Mouse (Mus musculus) kidney, embryonic 15.5 days (tissue): ENCODE results near the gene Adgrd1. TPM values are rescaled to one million over a fixed set of nuclear protein-coding genes. Genes with fewer than 3 reads are reported as not detected.
A peak's percentile ranks its signal among the peaks of the same experiment; 100 is the strongest.

Source experiments
- ATAC-seq: fragments of 200-750 bp; cut with Nextera tagmentation; replicated peaks from 2 replicates; pipeline ENCODE4 v1.8.0; 2017; ENCODE audit warnings: moderate TSS enrichment; ENCODE audit not compliant: low FRiP score
- H3K27ac ChIP-seq: fragments of 300-500 bp; sonication (generic); 2 replicates; pipeline ENCODE4 v1.5.1; 2015; ENCODE audit warnings: mild to moderate bottlenecking, inconsistent platforms
- H3K27me3 ChIP-seq: fragments of 300-500 bp; sonication (generic); 2 replicates; pipeline ENCODE4 v1.6.1; 2015; ENCODE audit warnings: inconsistent platforms
- H3K36me3 ChIP-seq: fragments of 300-500 bp; sonication (generic); 2 replicates; pipeline ENCODE4 v1.6.1; 2015; ENCODE audit warnings: inconsistent platforms
- H3K4me1 ChIP-seq: fragments of 300-500 bp; sonication (generic); 2 replicates; pipeline ENCODE4 v1.6.1; 2015; ENCODE audit warnings: inconsistent platforms
- H3K4me2 ChIP-seq: fragments of 300-500 bp; sonication (generic); 2 replicates; pipeline ENCODE4 v1.6.1; 2015; ENCODE audit warnings: moderate library complexity, mild to moderate bottlenecking, inconsistent platforms
- H3K4me3 ChIP-seq: fragments of 300-500 bp; sonication (generic); replicated peaks from 2 replicates; pipeline ENCODE4 v1.5.1; 2015; ENCODE audit warnings: mild to moderate bottlenecking, inconsistent platforms
- H3K9ac ChIP-seq: fragments of 300-500 bp; sonication (generic); 2 replicates; pipeline ENCODE4 v1.6.1; 2015; ENCODE audit warnings: mild to moderate bottlenecking, inconsistent platforms
- H3K9me3 ChIP-seq: fragments of 300-500 bp; sonication (generic); replicated peaks from 2 replicates; pipeline ENCODE4 v1.6.1; 2016; ENCODE audit warnings: inconsistent platforms
- WGBS: fragments of 180-500 bp; shearing (Covaris S2); methylation state at CpG from one replicate; pipeline ENCODE4 v1.1.7; 2015; ENCODE audit warnings: mixed read lengths; 5-methylcytosine and 5-hydroxymethylcytosine counted together
- polyA plus RNA-seq: library from polyadenylated mRNA; unstranded; fragments of >200 nt; fragmentation: Nextera tagmentation; extraction: Ambion mirVana; gene quantifications from 2 replicates; pipeline ENCODE4 v1.2.1, GENCODE M21; 2015

The Adgrd1 gene
- polyA plus RNA-seq, 1 experiment from 2014 or later: 1.8 TPM

- no peak for ATAC-seq
- WGBS: 48% methylated on average over 7 of the region's 7 CpGs
Observed at GRCm38 (mm10) chr5:129165595-129165994, 69.0 kb downstream of the Adgrd1 start.

GRCm38 (mm10) chr5:129169090-129169489 lies 72.5 kb downstream of the Adgrd1 start:
- 0 out of 2 replicates have a peak, but pooled peaks cover 2% of the 10 kb centered on the region for H3K9me3 ChIP-seq
- peak; percentile 50; the same call in 1 of the 2 replicates for ATAC-seq
- peaks cover 40% of the 10 kb centered on the region for H3K4me1 ChIP-seq
- H3K9ac ChIP-seq: no peak overlapping the region
- H3K4me3 ChIP-seq: no peak overlapping the region
- peak overlapping the region; percentile 76 for H3K27ac ChIP-seq
- H3K36me3 ChIP-seq: no peaks in the 10 kb centered on the region
- WGBS: 12% methylated on average over 5 of the region's 5 CpGs
- no peak overlapping the region for H3K4me2 ChIP-seq
- H3K27me3 ChIP-seq: 0 out of 2 replicates have a peak, but pooled peaks cover 4% of the 10 kb centered on the region

More at GRCm38 (mm10) chr5:129165595-129165994, 69.0 kb downstream of the Adgrd1 start:
- H3K9ac ChIP-seq: no peak overlapping the region
- H3K9me3 ChIP-seq: 0 out of 2 replicates have a peak, but pooled peaks cover under 1% of the 10 kb centered on the region
- no peak overlapping the region for H3K4me3 ChIP-seq
- no peak overlapping the region for H3K4me2 ChIP-seq
- H3K27ac ChIP-seq: peak overlapping the region; percentile 90
- H3K4me1 ChIP-seq: peaks cover 57% of the 10 kb centered on the region
- no peaks in the 10 kb centered on the region for H3K27me3 ChIP-seq
- H3K36me3 ChIP-seq: no peaks in the 10 kb centered on the region

GRCm38 (mm10) chr5:129169567-129169966 lies 73.0 kb downstream of the Adgrd1 start:
- 10% methylated on average over 4 of the region's 4 CpGs for WGBS
- peak; percentile 13; the same call in 1 of the 2 replicates for ATAC-seq
- H3K4me1 ChIP-seq: peaks cover 36% of the 10 kb centered on the region
- H3K9ac ChIP-seq: no peak overlapping the region
- 0 out of 2 replicates have a peak, but pooled peaks cover 2% of the 10 kb centered on the region for H3K9me3 ChIP-seq
- no peak overlapping the region for H3K4me2 ChIP-seq
- H3K36me3 ChIP-seq: no peaks in the 10 kb centered on the region
- H3K27me3 ChIP-seq: 0 out of 2 replicates have a peak, but pooled peaks cover 4% of the 10 kb centered on the region
- peak overlapping the region; percentile 76 for H3K27ac ChIP-seq
- no peak overlapping the region for H3K4me3 ChIP-seq

GRCm38 (mm10) chr5:129172533-129172932 lies 76.0 kb downstream of the Adgrd1 start:
- Histone ChIP-seq H3K36me3 (no peaks in the 10 kb centered on the region), H3K9ac (no peak overlapping the region), H3K27ac (no peak overlapping the region), H3K4me2 (no peak overlapping the region), H3K27me3 (peaks cover 11% of the 10 kb centered on the region; the same call in 1 of the 2 replicates), H3K4me3 (no peak overlapping the region), H3K4me1 (peaks cover 15% of the 10 kb centered on the region), H3K9me3 (0 out of 2 replicates have a peak, but pooled peaks cover 2% of the 10 kb centered on the region)
- no peak for ATAC-seq
- 84% methylated on average over 6 of the region's 6 CpGs for WGBS

- no peaks in the 10 kb centered on the region for H3K9me3 ChIP-seq
- H3K27me3 ChIP-seq: peaks cover 27% of the 10 kb centered on the region
- no peak overlapping the region for H3K27ac ChIP-seq
- no peaks in the 10 kb centered on the region for H3K36me3 ChIP-seq
- no peak for ATAC-seq
- H3K4me3 ChIP-seq: no peak overlapping the region
- no peak overlapping the region for H3K4me2 ChIP-seq
- H3K4me1 ChIP-seq: peaks cover 2% of the 10 kb centered on the region; the same call in 1 of the 2 replicates
- H3K9ac ChIP-seq: no peak overlapping the region
- 53% methylated on average over 3 of the region's 3 CpGs for WGBS
Observed at GRCm38 (mm10) chr5:129175925-129176324, 79.4 kb downstream of the Adgrd1 start.

- 51% methylated on average over 14 of the region's 14 CpGs for WGBS
- H3K4me3 ChIP-seq: no peak overlapping the region
- H3K4me1 ChIP-seq: peaks cover 11% of the 10 kb centered on the region
- peak; percentile 61; the same call in 1 of the 2 replicates for ATAC-seq
- peak overlapping the region; percentile 13; the same call in 1 of the 2 replicates for H3K4me2 ChIP-seq
- no peaks in the 10 kb centered on the region for H3K9me3 ChIP-seq
- no peak overlapping the region for H3K27ac ChIP-seq
- H3K27me3 ChIP-seq: peaks cover 37% of the 10 kb centered on the region
- H3K36me3 ChIP-seq: no peaks in the 10 kb centered on the region
- H3K9ac ChIP-seq: no peak overlapping the region
Observed at GRCm38 (mm10) chr5:129177697-129178511, 81.4 kb downstream of the Adgrd1 start.

- no peaks in the 10 kb centered on the region for H3K9me3 ChIP-seq
- H3K27me3 ChIP-seq: peaks cover 42% of the 10 kb centered on the region
- H3K4me1 ChIP-seq: peaks cover 23% of the 10 kb centered on the region
- H3K36me3 ChIP-seq: no peaks in the 10 kb centered on the region
- ATAC-seq: no peak; the same call in 1 of the 2 replicates
- WGBS: 89% methylated on average over 6 of the region's 6 CpGs
- H3K4me3 ChIP-seq: no peak overlapping the region
- no peak overlapping the region for H3K27ac ChIP-seq
- no peak overlapping the region for H3K9ac ChIP-seq
- no peak overlapping the region for H3K4me2 ChIP-seq
Observed at GRCm38 (mm10) chr5:129179356-129179755, 82.8 kb downstream of the Adgrd1 start.

- H3K9me3 ChIP-seq: no peaks in the 10 kb centered on the region
- 82% methylated on average over 17 of the region's 17 CpGs for WGBS
- H3K4me2 ChIP-seq: no peak overlapping the region
- no peaks in the 10 kb centered on the region for H3K36me3 ChIP-seq
- ATAC-seq: no peak
- no peak overlapping the region for H3K9ac ChIP-seq
- peaks cover 27% of the 10 kb centered on the region for H3K4me1 ChIP-seq
- H3K4me3 ChIP-seq: no peak overlapping the region
- H3K27ac ChIP-seq: no peak overlapping the region
- H3K27me3 ChIP-seq: peaks cover 46% of the 10 kb centered on the region
Observed at GRCm38 (mm10) chr5:129179995-129180714, 83.6 kb downstream of the Adgrd1 start.

GRCm38 (mm10) chr5:129180715-129181228 lies 84.2 kb downstream of the Adgrd1 start:
- no peak for ATAC-seq
- WGBS: 78% methylated on average over 13 of the region's 13 CpGs
- Histone ChIP-seq H3K4me1 (peaks cover 27% of the 10 kb centered on the region), H3K27me3 (peaks cover 43% of the 10 kb centered on the region), H3K27ac (no peak overlapping the region), H3K9ac (no peak overlapping the region), H3K36me3 (no peaks in the 10 kb centered on the region), H3K4me2 (no peak overlapping the region), H3K9me3 (no peaks in the 10 kb centered on the region), H3K4me3 (no peak overlapping the region)

- no peaks in the 10 kb centered on the region for H3K9me3 ChIP-seq
- H3K9ac ChIP-seq: no peak overlapping the region
- H3K36me3 ChIP-seq: no peaks in the 10 kb centered on the region
- H3K4me3 ChIP-seq: no peak overlapping the region
- peaks cover 43% of the 10 kb centered on the region for H3K27me3 ChIP-seq
- ATAC-seq: no peak
- H3K27ac ChIP-seq: no peak overlapping the region
- peaks cover 28% of the 10 kb centered on the region for H3K4me1 ChIP-seq
- H3K4me2 ChIP-seq: no peak overlapping the region
- WGBS: 71% methylated on average over 5 of the region's 5 CpGs
Observed at GRCm38 (mm10) chr5:129181450-129181849, 84.9 kb downstream of the Adgrd1 start.

- WGBS: 47% methylated on average over 8 of the region's 8 CpGs
- no peak overlapping the region for H3K9ac ChIP-seq
Observed at GRCm38 (mm10) chr5:129182554-129182953, 86.0 kb downstream of the Adgrd1 start.

More at GRCm38 (mm10) chr5:129182554-129182953, 86.0 kb downstream of the Adgrd1 start:
- H3K9me3 ChIP-seq: no peaks in the 10 kb centered on the region
- no peak overlapping the region for H3K4me3 ChIP-seq
- no peaks in the 10 kb centered on the region for H3K36me3 ChIP-seq
- ATAC-seq: no peak
- H3K4me1 ChIP-seq: peaks cover 39% of the 10 kb centered on the region
- H3K27ac ChIP-seq: no peak overlapping the region
- H3K27me3 ChIP-seq: peaks cover 43% of the 10 kb centered on the region
- H3K4me2 ChIP-seq: no peak overlapping the region
